ENCODE assay signal across 8 mouse cellular contexts in the genomic region with DNA sequence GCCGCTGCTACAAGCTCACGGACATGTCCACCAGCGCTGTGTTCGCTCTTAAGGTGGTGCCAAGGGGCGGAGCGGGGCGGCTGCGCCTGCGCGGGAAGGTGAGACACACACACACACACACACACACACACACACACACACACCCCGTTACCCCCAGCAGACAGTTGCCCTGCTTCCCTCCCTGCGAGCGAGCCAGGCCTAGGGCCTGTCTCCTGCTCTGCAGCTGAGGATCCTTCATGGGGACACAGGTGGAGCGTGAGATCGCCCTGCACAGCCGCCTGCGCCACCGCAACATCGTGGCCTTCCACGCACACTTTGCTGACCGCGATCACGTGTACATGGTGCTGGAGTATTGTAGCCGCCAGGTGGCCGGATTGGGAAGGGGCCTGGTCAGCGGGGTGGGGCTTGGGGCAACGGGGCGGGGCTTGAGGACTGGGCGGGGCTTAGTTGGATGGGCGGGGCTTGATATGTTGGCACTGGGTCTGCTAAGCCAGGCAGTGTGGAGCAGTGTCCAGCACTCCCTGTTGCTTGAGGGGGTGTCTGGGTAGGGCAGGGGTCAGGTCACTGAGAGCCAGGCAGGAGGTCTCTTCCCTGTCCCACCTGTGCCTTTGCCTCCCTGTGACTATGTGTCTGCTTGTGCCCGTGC. TPM values are rescaled to one million over a fixed set of nuclear protein-coding genes. Genes with fewer than 3 reads are reported as not detected.
A peak's percentile ranks its signal among the peaks of the same experiment; 100 is the strongest.
DNase-seq lines count a peak whose midpoint lies in the region; ATAC-seq and TF ChIP-seq lines count a peak whose summit lies in the region.

No protein-coding gene starts in this region.

- H3K27ac ChIP-seq in hindbrain, embryonic 13.5 days: no peak overlapping the region
- no peak overlapping the region for H3K27ac ChIP-seq in liver, adult 2 months (replicated peaks; ENCODE audit: insufficient read depth, low read depth, low read length)
- no peak overlapping the region for H3K27ac ChIP-seq in neural tube, embryonic 13.5 days (replicated peaks)

- H3K9me3 ChIP-seq in hindbrain, embryonic 13.5 days: no peaks in the 10 kb centered on the region
- no peaks in the 10 kb centered on the region for H3K9me3 ChIP-seq in neural tube, embryonic 13.5 days

- no peaks in the 10 kb centered on the region for H3K36me3 ChIP-seq in hindbrain, embryonic 13.5 days
- no peaks in the 10 kb centered on the region for H3K36me3 ChIP-seq in liver, adult 2 months (ENCODE audit: control insufficient read depth, insufficient read depth, low read length)
- no peaks in the 10 kb centered on the region for H3K36me3 ChIP-seq in neural tube, embryonic 13.5 days

- H3K27me3 ChIP-seq in hindbrain, embryonic 13.5 days: peaks cover 90% of the 10 kb centered on the region
- H3K27me3 ChIP-seq in liver, adult 2 months (ENCODE audit: control insufficient read depth, insufficient read depth, low read length): peaks cover 10% of the 10 kb centered on the region
- H3K27me3 ChIP-seq in neural tube, embryonic 13.5 days: peaks cover 83% of the 10 kb centered on the region

- peak overlapping the region; percentile 46 for H3K4me2 ChIP-seq in hindbrain, embryonic 13.5 days
- peak overlapping the region; percentile 52 for H3K4me2 ChIP-seq in neural tube, embryonic 13.5 days

- peak; percentile 40; the same call in 1 of the 2 replicates for ATAC-seq in hindbrain, embryonic 13.5 days (ENCODE audit: low FRiP score)
- ATAC-seq in neural tube, embryonic 13.5 days (ENCODE audit: low read depth): peak; percentile 52

- H3K9ac ChIP-seq in hindbrain, embryonic 13.5 days: peak overlapping the region; percentile 35; the same call in 1 of the 2 replicates
- H3K9ac ChIP-seq in liver, adult 2 months (ENCODE audit: low read depth, low read length): peak overlapping the region; percentile 59
- peak overlapping the region; percentile 47 for H3K9ac ChIP-seq in neural tube, embryonic 13.5 days

- H3K4me3 ChIP-seq in hindbrain, embryonic 13.5 days: peak overlapping the region; percentile 31
- peak overlapping the region; percentile 54; the same call in 1 of the 2 replicates for H3K4me3 ChIP-seq in liver, adult 2 months (ENCODE audit: insufficient read depth, low read depth, low read length)
- peak overlapping the region; percentile 27 for H3K4me3 ChIP-seq in neural tube, embryonic 13.5 days

- 0 out of 2 replicates have a peak, but pooled peaks have one; percentile 30 for TF ChIP-seq POLR2A in liver, adult 2 months (IDR thresholded peaks at IDR 0.05; ENCODE audit: extremely low read depth, insufficient read depth, low read length)

- H3K4me1 ChIP-seq in hindbrain, embryonic 13.5 days (replicated peaks): peaks cover 24% of the 10 kb centered on the region
- H3K4me1 ChIP-seq in liver, adult 2 months (ENCODE audit: control insufficient read depth, insufficient read depth, low read length): no peaks in the 10 kb centered on the region
- peaks cover 19% of the 10 kb centered on the region for H3K4me1 ChIP-seq in neural tube, embryonic 13.5 days (replicated peaks)

- WGBS in hindbrain, embryonic 13.5 days: 8% methylated on average over 27 of the region's 31 CpGs
- WGBS in liver, adult 2 months: 7% methylated on average over 31 of the region's 31 CpGs
- WGBS in neural tube, embryonic 13.5 days: 7% methylated on average over 31 of the region's 31 CpGs

- H3K79me2 ChIP-seq in liver, adult 2 months (ENCODE audit: control insufficient read depth, insufficient read depth, low read length): no peaks in the 10 kb centered on the region

- peak; percentile 42; the same call in 1 of the 2 replicates for TF ChIP-seq CTCF in liver, adult 2 months (IDR thresholded peaks at IDR 0.05; ENCODE audit: low read depth, low read length)

- peak; percentile 27 for DNase-seq in embryo, embryonic 10 days (ENCODE audit: low spot score)
- DNase-seq in embryo, embryonic 9.5 days (ENCODE audit: extremely low spot score): no peak
- DNase-seq in cerebellum, postnatal 14 days: peak; percentile 77 to 85
- DNase-seq in liver, adult 2 months (ENCODE audit: extremely low read depth, low read depth, low spot score): peak; percentile 57
- no peak for DNase-seq in adipocyte (ENCODE audit: low spot score)
- DNase-seq in spleen, postnatal 10 days (ENCODE audit: low spot score in 2 of 2): no peak

RNA-seq across cellular contexts. Expression of a gene that starts 1.9 kb away (rescaled TPM):
- polyA plus RNA-seq in hindbrain, embryonic 13.5 days (2015; fragmentation: Nextera tagmentation; extraction: Ambion mirVana): 1.2 and 1.7 TPM in 2 replicates
- total RNA-seq in liver, adult 2 months (2014; rRNA removed): 0.60 and 1.4 TPM in 2 replicates
- 3.5 and 6.6 TPM in 2 replicates for polyA plus RNA-seq in liver, adult 2 months (2012; rRNA removed)
- polyA plus RNA-seq in neural tube, embryonic 13.5 days (2015; fragmentation: Nextera tagmentation; extraction: Ambion mirVana): 1.0 and 1.5 TPM in 2 replicates

RNA-seq across cellular contexts. Expression of a gene that starts 9.9 kb away (rescaled TPM):
- 0.42 and 0.66 TPM in 2 replicates for polyA plus RNA-seq in hindbrain, embryonic 13.5 days (2015; fragmentation: Nextera tagmentation; extraction: Ambion mirVana)
- total RNA-seq in liver, adult 2 months (2014; rRNA removed): 0.28 and 0.40 TPM in 2 replicates
- 1.4 and 1.6 TPM in 2 replicates for polyA plus RNA-seq in liver, adult 2 months (2012; rRNA removed)
- polyA plus RNA-seq in neural tube, embryonic 13.5 days (2015; fragmentation: Nextera tagmentation; extraction: Ambion mirVana): 1.6 and 1.8 TPM in 2 replicates

RNA-seq across cellular contexts. Expression of a gene that starts 28.4 kb away (rescaled TPM):
- polyA plus RNA-seq in hindbrain, embryonic 13.5 days (2015; fragmentation: Nextera tagmentation; extraction: Ambion mirVana): 3.1 and 3.5 TPM in 2 replicates
- total RNA-seq in liver, adult 2 months (2014; rRNA removed): 112 and 185 TPM in 2 replicates
- 384 and 617 TPM in 2 replicates for polyA plus RNA-seq in liver, adult 2 months (2012; rRNA removed)
- 3.3 and 4.5 TPM in 2 replicates for polyA plus RNA-seq in neural tube, embryonic 13.5 days (2015; fragmentation: Nextera tagmentation; extraction: Ambion mirVana)

RNA-seq across cellular contexts. Expression of a gene that starts 28.8 kb away (rescaled TPM):
- polyA plus RNA-seq in hindbrain, embryonic 13.5 days (2015; fragmentation: Nextera tagmentation; extraction: Ambion mirVana): 1.9 and 2.5 TPM in 2 replicates
- 8.8 and 12.5 TPM in 2 replicates for total RNA-seq in liver, adult 2 months (2014; rRNA removed)
- 19.2 and 21.8 TPM in 2 replicates for polyA plus RNA-seq in liver, adult 2 months (2012; rRNA removed)
- polyA plus RNA-seq in neural tube, embryonic 13.5 days (2015; fragmentation: Nextera tagmentation; extraction: Ambion mirVana): 2.9 and 3.6 TPM in 2 replicates

RNA-seq across cellular contexts. Expression of a gene that starts 29.3 kb away (rescaled TPM):
- polyA plus RNA-seq in hindbrain, embryonic 13.5 days (2015; fragmentation: Nextera tagmentation; extraction: Ambion mirVana): 14.8 and 16.5 TPM in 2 replicates
- total RNA-seq in liver, adult 2 months (2014; rRNA removed): 1.0 and 2.6 TPM in 2 replicates
- 2.1 and 2.4 TPM in 2 replicates for polyA plus RNA-seq in liver, adult 2 months (2012; rRNA removed)
- 15.6 and 16.7 TPM in 2 replicates for polyA plus RNA-seq in neural tube, embryonic 13.5 days (2015; fragmentation: Nextera tagmentation; extraction: Ambion mirVana)

Comparison
In these comparisons a context has a peak if more than half of its experiments do, and no peak if none do; other contexts are left out.
1. DNase-seq: peak in embryo, embryonic 10 days (single experiment), cerebellum, postnatal 14 days (2 of 2) and liver, adult 2 months (single experiment); none in embryo, embryonic 9.5 days (single experiment), adipocyte (single experiment) and spleen, postnatal 10 days (0 of 2).
2. RNA of a gene that starts 28.4 kb away (polyA plus RNA-seq): 384 to 617 TPM in liver, adult 2 months; 3.3 to 4.5 TPM in neural tube, embryonic 13.5 days and 3.1 to 3.5 TPM in hindbrain, embryonic 13.5 days; every median in the first group is over 10 times any median in the second.
3. Peak in every context shown above with its lines, with median percentiles within 50 percentile points of each other: H3K4me3 ChIP-seq and H3K9ac ChIP-seq.